Mouse (Mus musculus) liver, postnatal 0 days (tissue): Measurements from ENCODE around the gene Cbr2. TPM values are rescaled to one million over a fixed set of nuclear protein-coding genes. Genes with fewer than 3 reads are reported as not detected.
A peak's percentile ranks its signal among the peaks of the same experiment; 100 is the strongest.

Experiments
- ATAC-seq: fragments of 200-750 bp; cut with Nextera tagmentation; 2 replicates; pipeline ENCODE4 v1.8.0; 2017; ENCODE audit warnings: mild to moderate bottlenecking, moderate library complexity
- DNase-seq: peaks from one replicate; pipeline ENCODE4 v3.0.0-alpha.2; 2016
- H3K27ac ChIP-seq: fragments of 300-500 bp; sonication (generic); 2 replicates; pipeline ENCODE4 v1.5.1; 2014; ENCODE audit warnings: antibody characterized with exemption, moderate library complexity, mild to moderate bottlenecking, low read depth
- H3K27me3 ChIP-seq: fragments of 300-500 bp; sonication (generic); 2 replicates; pipeline ENCODE4 v1.6.1; 2014; ENCODE audit warnings: low read length, control low read depth, mixed read lengths; ENCODE audit not compliant: insufficient read depth
- H3K36me3 ChIP-seq: fragments of 300-500 bp; sonication (generic); replicated peaks from 2 replicates; pipeline ENCODE4 v1.6.1; 2014; ENCODE audit warnings: mild to moderate bottlenecking, control low read depth, low read length, moderate library complexity, mixed read lengths; ENCODE audit not compliant: insufficient read depth
- H3K4me1 ChIP-seq: fragments of 300-500 bp; sonication (generic); 2 replicates; pipeline ENCODE4 v1.6.1; 2014; ENCODE audit warnings: antibody characterized with exemption, mild to moderate bottlenecking, control low read depth; ENCODE audit not compliant: insufficient read depth
- H3K4me2 ChIP-seq: fragments of 300-500 bp; sonication (generic); 2 replicates; pipeline ENCODE4 v1.6.1; 2014; ENCODE audit warnings: low read depth, mild to moderate bottlenecking, low read length, moderate library complexity, mixed read lengths
- H3K4me3 ChIP-seq: fragments of 300-500 bp; sonication (generic); 2 replicates; pipeline ENCODE4 v1.5.1; 2014; ENCODE audit warnings: low read depth, low read length
- H3K9ac ChIP-seq: fragments of 300-500 bp; sonication (generic); replicated peaks from 2 replicates; pipeline ENCODE4 v1.6.1; 2014; ENCODE audit warnings: mild to moderate bottlenecking, moderate library complexity
- H3K9me3 ChIP-seq: fragments of 300-500 bp; sonication (generic); 2 replicates; pipeline ENCODE4 v1.6.1; 2016; ENCODE audit warnings: mild to moderate bottlenecking, control low read depth, low read length, mixed read lengths
- CTCF ChIP-seq: sonication (generic); IDR thresholded peaks from 2 replicates; pipeline ENCODE4 v1.5.1; 2016; ENCODE audit warnings: antibody characterized with exemption, low read depth
- EP300 ChIP-seq: IDR thresholded peaks from 2 replicates; pipeline ENCODE4 v1.6.1; 2016; ENCODE audit warnings: antibody characterized with exemption, low read depth, mild to moderate bottlenecking
- WGBS: fragments of 180-500 bp; shearing (Covaris S2); extraction: QIAGEN DNeasy Blood & Tissue Kit; methylation state at CpG from one replicate; pipeline ENCODE4 v1.1.7; 2014; ENCODE audit not compliant: insufficient replicate concordance; 5-methylcytosine and 5-hydroxymethylcytosine counted together
- polyA plus RNA-seq: library from polyadenylated mRNA; unstranded; fragments of >200 nt; fragmentation: Nextera tagmentation; extraction: Ambion mirVana; gene quantifications from 2 replicates; pipeline ENCODE4 v1.2.1, GENCODE M21; 2015

The Cbr2 gene
- polyA plus RNA-seq, 1 experiment from 2014 or later, result 0.26 TPM

- ATAC-seq, result no peak
- Histone ChIP-seq H3K27ac (no peak overlapping the region), H3K36me3 (peaks cover 15% of the 10 kb centered on the region), H3K4me1 (no peaks in the 10 kb centered on the region), H3K27me3 (no peaks in the 10 kb centered on the region), H3K9me3 (no peaks in the 10 kb centered on the region), H3K9ac (no peak overlapping the region), H3K4me3 (no peak overlapping the region), H3K4me2 (no peak overlapping the region)
- TF ChIP-seq EP300 (no peak), CTCF (peak; percentile 56)
- WGBS, result 88% methylated on average over 6 of the region's 6 CpGs
- no peak for DNase-seq
These were observed 35.3 kb downstream of the Cbr2 start for GRCm38 (mm10) chr11:120696568-120696967.

GRCm38 (mm10) chr11:120695641-120696040 is 36.3 kb downstream of the Cbr2 start:
- H3K9me3 ChIP-seq, result no peaks in the 10 kb centered on the region
- no peaks in the 10 kb centered on the region for H3K4me1 ChIP-seq
- H3K4me3 ChIP-seq, result no peak overlapping the region
- 82% methylated on average over 12 of the region's 12 CpGs for WGBS
- DNase-seq (no peak), ATAC-seq (no peak)
- no peak overlapping the region for H3K27ac ChIP-seq
- H3K36me3 ChIP-seq, result peaks cover 15% of the 10 kb centered on the region
- TF ChIP-seq EP300 (no peak), CTCF (no peak)
- H3K9ac ChIP-seq, result no peak overlapping the region
- H3K27me3 ChIP-seq, result no peaks in the 10 kb centered on the region
- no peak overlapping the region for H3K4me2 ChIP-seq

- Histone ChIP-seq H3K4me1 (no peaks in the 10 kb centered on the region), H3K4me2 (no peak overlapping the region), H3K27ac (no peak overlapping the region), H3K9ac (no peak overlapping the region), H3K27me3 (no peaks in the 10 kb centered on the region), H3K4me3 (no peak overlapping the region), H3K36me3 (peaks cover 19% of the 10 kb centered on the region), H3K9me3 (no peaks in the 10 kb centered on the region)
- 56% methylated on average over 4 of the region's 4 CpGs for WGBS
- ATAC-seq (0 out of 2 replicates have a peak, but pooled peaks have one; percentile 36), DNase-seq (no peak)
- TF ChIP-seq EP300 (no peak), CTCF (no peak)
These were observed 36.7 kb downstream of the Cbr2 start for GRCm38 (mm10) chr11:120695184-120695583.

GRCm38 (mm10) chr11:120693461-120693860 is 38.5 kb downstream of the Cbr2 start:
- peaks cover 31% of the 10 kb centered on the region for H3K36me3 ChIP-seq
- DNase-seq, result no peak
- H3K4me2 ChIP-seq, result no peak overlapping the region
- H3K9ac ChIP-seq, result no peak overlapping the region
- no peak overlapping the region for H3K27ac ChIP-seq
- WGBS, result 69% methylated on average over 3 of the region's 3 CpGs
- H3K4me1 ChIP-seq, result no peaks in the 10 kb centered on the region
- no peaks in the 10 kb centered on the region for H3K27me3 ChIP-seq
- no peak for ATAC-seq
- TF ChIP-seq EP300 (no peak), CTCF (no peak)
- no peaks in the 10 kb centered on the region for H3K9me3 ChIP-seq
- no peak overlapping the region for H3K4me3 ChIP-seq

GRCm38 (mm10) chr11:120692471-120693011 is 39.4 kb downstream of the Cbr2 start:
- Histone ChIP-seq H3K9ac (no peak overlapping the region), H3K9me3 (no peaks in the 10 kb centered on the region), H3K4me2 (no peak overlapping the region), H3K27ac (no peak overlapping the region), H3K4me3 (no peak overlapping the region), H3K36me3 (peaks cover 36% of the 10 kb centered on the region), H3K4me1 (no peaks in the 10 kb centered on the region), H3K27me3 (no peaks in the 10 kb centered on the region)
- 81% methylated on average over 4 of the region's 4 CpGs for WGBS
- ATAC-seq (no peak), DNase-seq (no peak)
- TF ChIP-seq EP300 (no peak), CTCF (no peak)

GRCm38 (mm10) chr11:120689365-120689764 is 42.5 kb downstream of the Cbr2 start:
- TF ChIP-seq EP300 (no peak), CTCF (no peak)
- 69% methylated on average over 3 of the region's 3 CpGs for WGBS
- Histone ChIP-seq H3K27ac (no peak overlapping the region), H3K36me3 (peaks cover 34% of the 10 kb centered on the region), H3K9me3 (no peaks in the 10 kb centered on the region), H3K4me1 (peaks cover 11% of the 10 kb centered on the region; the same call in 1 of the 2 replicates), H3K9ac (no peak overlapping the region), H3K4me2 (no peak overlapping the region), H3K4me3 (no peak overlapping the region), H3K27me3 (no peaks in the 10 kb centered on the region)
- no peak for DNase-seq
- no peak for ATAC-seq
